Mouse (Mus musculus) kidney, embryonic 16.5 days (tissue): ENCODE data around the gene Gm13539. TPM values are rescaled to one million over a fixed set of nuclear protein-coding genes. Genes with fewer than 3 reads are reported as not detected.

Source experiments
- ATAC-seq: fragments of 200-750 bp; cut with Nextera tagmentation; 2 replicates; pipeline ENCODE4 v1.8.0; 2017; ENCODE audit warnings: moderate TSS enrichment; ENCODE audit not compliant: low FRiP score, low TSS enrichment
- H3K27ac ChIP-seq: fragments of 300-500 bp; sonication (generic); 2 replicates; pipeline ENCODE4 v1.5.1; 2014; ENCODE audit warnings: low read length
- H3K27me3 ChIP-seq: fragments of 300-500 bp; sonication (generic); 2 replicates; pipeline ENCODE4 v1.6.1; 2014; ENCODE audit warnings: low read length, control low read depth, mixed read lengths; ENCODE audit not compliant: insufficient read depth
- H3K36me3 ChIP-seq: fragments of 300-500 bp; sonication (generic); 2 replicates; pipeline ENCODE4 v1.6.1; 2014; ENCODE audit warnings: low read length, control low read depth, mixed read lengths; ENCODE audit not compliant: insufficient read depth
- H3K4me1 ChIP-seq: fragments of 300-500 bp; sonication (generic); 2 replicates; pipeline ENCODE4 v1.6.1; 2014; ENCODE audit warnings: low read length, control low read depth, mixed read lengths; ENCODE audit not compliant: insufficient read depth
- H3K4me2 ChIP-seq: fragments of 300-500 bp; sonication (generic); replicated peaks from 2 replicates; pipeline ENCODE4 v1.6.1; 2014; ENCODE audit warnings: low read depth, low read length
- H3K4me3 ChIP-seq: fragments of 300-500 bp; sonication (generic); 2 replicates; pipeline ENCODE4 v1.5.1; 2014; ENCODE audit warnings: mild to moderate bottlenecking, low read length
- H3K9ac ChIP-seq: fragments of 300-500 bp; sonication (generic); replicated peaks from 2 replicates; pipeline ENCODE4 v1.6.1; 2014; ENCODE audit warnings: low read length
- H3K9me3 ChIP-seq: fragments of 300-500 bp; sonication (generic); 2 replicates; pipeline ENCODE4 v1.6.1; 2016; ENCODE audit warnings: low read length, control low read depth
- WGBS: fragments of 180-500 bp; shearing (Covaris S2); extraction: QIAGEN DNeasy Blood & Tissue Kit; methylation state at CpG from one replicate; pipeline ENCODE4 v1.1.7; 2014; 5-methylcytosine and 5-hydroxymethylcytosine counted together
- polyA plus RNA-seq: library from polyadenylated mRNA; unstranded; fragments of >200 nt; fragmentation: Nextera tagmentation; extraction: Ambion mirVana; gene quantifications from 2 replicates; pipeline ENCODE4 v1.2.1, GENCODE M21; 2015

Gm13539 gene
- polyA plus RNA-seq, 1 experiment from 2014 or later, result not detected

DNA sequence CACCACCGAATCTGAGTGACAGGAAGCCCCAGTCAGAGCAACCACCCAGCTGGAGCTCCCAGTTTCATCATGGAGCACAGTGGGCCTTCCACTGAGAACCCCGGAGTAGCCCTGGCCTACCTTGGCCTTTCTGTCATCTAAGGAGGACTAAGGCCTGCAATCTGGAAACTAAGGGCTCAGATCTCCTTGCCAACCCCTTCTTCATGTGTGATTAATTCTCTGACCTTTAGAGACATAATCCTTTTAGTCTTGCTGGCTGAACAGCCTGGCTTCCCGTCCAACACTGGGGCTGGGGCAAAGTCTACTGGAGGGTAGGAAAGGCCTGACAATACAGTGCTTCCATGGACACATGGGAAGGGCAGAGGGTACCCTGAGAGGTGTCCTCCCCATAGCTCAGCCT, 6.1 kb upstream of the Gm13539 start:
- WGBS, result 56% methylated on average over 3 of the region's 3 CpGs

DNA sequence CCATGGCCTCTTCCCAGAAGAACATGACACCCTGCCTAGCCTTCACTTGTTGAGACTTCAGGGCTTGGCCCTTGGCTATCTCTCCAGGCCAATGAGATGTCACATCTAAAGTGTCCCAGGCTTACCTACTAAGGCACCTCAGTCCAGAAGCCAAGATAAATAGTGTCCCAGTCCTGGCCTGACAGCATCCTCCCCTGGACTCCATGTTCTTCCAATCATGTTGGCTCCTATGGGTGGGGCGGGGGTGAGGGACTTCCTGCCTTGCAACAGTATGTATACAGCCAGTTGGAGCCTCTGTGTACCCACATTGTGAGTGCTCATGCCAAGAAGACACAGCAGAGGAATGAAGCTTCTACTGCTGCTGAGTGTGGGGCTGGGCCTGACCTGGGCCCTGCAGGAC, 5.3 kb upstream of the Gm13539 start, which contains the start of gene Lcn11:
Gene Lcn11 (plus strand): TSS at position 301 of the 400 bp plus-strand sequence.
- H3K4me3 ChIP-seq, result no peak within 1 kb of the TSS
- H3K4me2 ChIP-seq, result no peak within 1 kb of the TSS
- no peak within 1 kb of the TSS for H3K27ac ChIP-seq
- no peaks in the 10 kb centered on the region for H3K4me1 ChIP-seq
- no peak within 1 kb of the TSS for H3K9ac ChIP-seq
- no peaks in the 10 kb centered on the region for H3K27me3 ChIP-seq
- H3K9me3 ChIP-seq, result no peaks in the 10 kb centered on the region
- no peak for ATAC-seq
- H3K36me3 ChIP-seq, result no peaks in the 10 kb centered on the region
- 83% methylated on average over 1 of the region's 1 CpGs for WGBS

More for the DNA sequence above, 6.1 kb upstream of the Gm13539 start:
- no peak for ATAC-seq
- H3K9me3 ChIP-seq, result no peaks in the 10 kb centered on the region
- H3K27me3 ChIP-seq, result no peaks in the 10 kb centered on the region
- H3K4me2 ChIP-seq, result no peak overlapping the region
- H3K36me3 ChIP-seq, result no peaks in the 10 kb centered on the region
- H3K27ac ChIP-seq, result no peak overlapping the region
- no peak overlapping the region for H3K4me3 ChIP-seq
- no peaks in the 10 kb centered on the region for H3K4me1 ChIP-seq
- no peak overlapping the region for H3K9ac ChIP-seq

DNA sequence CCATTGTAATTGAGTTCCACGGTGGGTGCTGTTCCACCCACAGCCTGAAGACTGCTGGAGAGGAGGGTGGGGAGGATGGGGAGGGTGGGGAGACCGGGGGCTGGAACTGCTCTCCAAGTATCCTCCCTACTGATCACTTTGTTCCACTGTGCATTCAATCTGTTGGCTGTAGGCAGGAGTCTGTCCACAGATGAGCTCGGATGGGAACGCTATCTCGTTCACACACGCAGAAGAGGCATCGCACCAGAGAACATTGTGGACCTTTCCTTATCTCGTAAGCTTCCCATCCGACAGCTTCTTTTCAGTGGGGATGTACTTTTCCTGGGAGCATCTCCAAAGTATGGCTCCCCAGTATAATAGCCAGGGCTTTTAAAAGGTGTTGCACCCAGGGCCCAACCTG, 3.0 kb upstream of the Gm13539 start:
- Histone ChIP-seq H3K9ac (no peak overlapping the region), H3K9me3 (no peaks in the 10 kb centered on the region), H3K4me3 (no peak overlapping the region), H3K36me3 (no peaks in the 10 kb centered on the region), H3K27me3 (no peaks in the 10 kb centered on the region), H3K4me2 (no peak overlapping the region), H3K4me1 (no peaks in the 10 kb centered on the region), H3K27ac (no peak overlapping the region)
- 85% methylated on average over 9 of the region's 9 CpGs for WGBS
- ATAC-seq, result no peak

DNA sequence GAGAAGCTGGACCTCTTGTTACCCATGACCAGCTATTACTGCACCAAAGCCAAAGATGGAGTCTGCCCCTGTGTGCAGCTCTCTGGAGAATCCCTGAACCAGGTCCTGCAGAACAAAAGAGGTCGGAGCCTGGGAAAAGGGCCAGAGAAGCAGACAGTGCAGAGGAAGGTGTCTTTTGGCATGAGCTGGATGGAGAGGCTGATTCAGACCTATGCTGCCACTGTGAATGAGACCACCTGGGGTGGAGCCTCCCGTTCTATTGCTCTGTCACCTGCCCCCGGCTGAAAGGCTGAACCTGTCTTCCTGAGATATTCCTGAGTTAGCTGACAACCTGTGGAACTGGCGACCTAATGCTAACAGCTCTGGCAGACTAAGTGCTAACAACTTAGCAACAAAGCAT, 1.1 kb upstream of the Gm13539 start:
- Histone ChIP-seq H3K4me3 (no peak overlapping the region), H3K4me1 (no peaks in the 10 kb centered on the region), H3K4me2 (no peak overlapping the region), H3K9ac (no peak overlapping the region), H3K36me3 (no peaks in the 10 kb centered on the region), H3K27me3 (no peaks in the 10 kb centered on the region), H3K27ac (no peak overlapping the region), H3K9me3 (no peaks in the 10 kb centered on the region)
- no peak for ATAC-seq
- WGBS, result 43% methylated on average over 4 of the region's 4 CpGs

DNA sequence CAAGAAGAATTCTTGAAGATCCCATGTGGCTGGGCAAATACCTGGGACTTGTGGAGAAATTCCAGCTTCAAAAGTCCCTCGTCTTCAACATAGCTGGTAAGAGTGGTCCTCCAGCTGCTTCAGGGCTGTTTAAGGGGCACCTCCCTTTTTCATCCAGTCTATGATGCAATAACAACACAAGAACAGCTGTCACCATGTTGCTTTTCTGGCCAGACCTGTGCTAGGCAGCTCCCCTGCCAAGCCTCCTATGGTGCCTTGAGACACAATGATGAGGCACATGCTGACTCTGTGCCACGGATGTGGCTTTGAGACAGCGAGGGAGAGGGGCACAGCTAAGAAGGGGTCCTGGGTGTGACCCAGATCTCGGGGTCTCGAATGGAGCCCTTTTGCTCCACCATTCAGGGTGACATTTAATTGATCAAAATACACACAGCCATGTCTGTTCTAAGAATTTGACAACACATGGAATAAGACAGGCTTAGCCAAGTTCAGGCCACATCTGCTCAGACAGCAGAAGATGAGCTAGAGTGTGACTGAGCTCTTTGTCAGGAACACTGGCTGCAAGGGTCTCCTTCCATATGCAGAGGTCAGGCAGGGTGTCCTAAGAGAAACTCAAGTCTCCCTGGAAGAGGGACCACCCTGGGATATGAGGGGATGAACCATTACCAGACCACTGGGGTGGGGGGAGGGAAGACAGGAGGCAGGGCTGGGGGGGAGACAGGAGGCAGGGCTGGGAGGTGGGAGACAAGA, 3.7 kb downstream of the Gm13539 start:
- Histone ChIP-seq H3K36me3 (no peaks in the 10 kb centered on the region), H3K4me2 (no peak overlapping the region), H3K4me3 (no peak overlapping the region), H3K4me1 (no peaks in the 10 kb centered on the region), H3K9ac (no peak overlapping the region), H3K27me3 (no peaks in the 10 kb centered on the region), H3K9me3 (no peaks in the 10 kb centered on the region), H3K27ac (no peak overlapping the region)
- ATAC-seq, result no peak
- WGBS, result 75% methylated on average over 5 of the region's 5 CpGs

DNA sequence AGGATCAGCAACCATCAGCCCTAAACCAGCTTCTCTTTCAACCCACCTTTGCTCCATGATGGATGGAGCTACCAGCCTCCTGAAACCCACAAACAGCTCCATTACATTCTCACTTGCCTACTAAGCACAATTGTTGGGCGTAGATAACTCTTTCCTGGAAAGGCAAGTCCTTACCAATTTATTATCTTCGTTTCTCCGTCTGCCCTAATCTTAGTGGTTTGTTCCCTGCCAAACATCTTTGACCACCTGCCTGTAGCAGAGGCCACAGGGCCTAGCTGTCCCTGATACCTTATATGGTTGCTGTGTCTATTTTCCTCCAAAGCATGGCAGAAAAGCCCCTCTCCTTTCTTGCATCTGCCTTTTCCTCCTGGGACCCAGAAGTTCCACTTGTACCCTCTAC, 7.0 kb downstream of the Gm13539 start:
- 84% methylated on average over 3 of the region's 3 CpGs for WGBS
- no peaks in the 10 kb centered on the region for H3K4me1 ChIP-seq
- H3K4me2 ChIP-seq, result no peak overlapping the region
- no peaks in the 10 kb centered on the region for H3K9me3 ChIP-seq
- no peak overlapping the region for H3K9ac ChIP-seq
- no peaks in the 10 kb centered on the region for H3K27me3 ChIP-seq
- no peaks in the 10 kb centered on the region for H3K36me3 ChIP-seq
- H3K4me3 ChIP-seq, result no peak overlapping the region
- no peak for ATAC-seq
- no peak overlapping the region for H3K27ac ChIP-seq

DNA sequence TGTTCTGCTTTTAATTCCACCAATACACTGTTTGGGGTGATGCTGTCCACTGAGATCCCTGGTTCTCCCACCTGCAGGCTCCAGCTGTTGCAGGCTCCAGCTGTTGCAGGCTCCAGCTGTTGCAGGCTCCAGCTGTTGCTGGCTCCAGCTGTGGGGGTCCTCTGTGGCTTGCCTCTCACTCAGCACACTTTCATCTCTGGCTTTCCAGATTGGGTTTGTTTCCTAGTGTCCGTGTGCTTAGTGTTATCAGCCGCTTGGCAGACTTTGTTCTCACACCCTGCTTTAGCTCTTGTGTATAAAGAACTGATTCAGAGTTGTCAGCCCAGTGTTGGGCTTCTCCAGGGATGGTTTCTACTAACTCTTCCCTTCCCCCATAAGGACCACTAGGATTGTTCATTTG, 15.6 kb downstream of the Gm13539 start:
- Histone ChIP-seq H3K9me3 (no peaks in the 10 kb centered on the region), H3K4me2 (no peak overlapping the region), H3K4me1 (peaks cover 4% of the 10 kb centered on the region; the same call in 1 of the 2 replicates), H3K36me3 (no peaks in the 10 kb centered on the region), H3K4me3 (no peak overlapping the region), H3K27me3 (no peaks in the 10 kb centered on the region), H3K9ac (no peak overlapping the region), H3K27ac (no peak overlapping the region)
- no peak for ATAC-seq
- WGBS, result 36% methylated on average over 2 of the region's 2 CpGs

DNA sequence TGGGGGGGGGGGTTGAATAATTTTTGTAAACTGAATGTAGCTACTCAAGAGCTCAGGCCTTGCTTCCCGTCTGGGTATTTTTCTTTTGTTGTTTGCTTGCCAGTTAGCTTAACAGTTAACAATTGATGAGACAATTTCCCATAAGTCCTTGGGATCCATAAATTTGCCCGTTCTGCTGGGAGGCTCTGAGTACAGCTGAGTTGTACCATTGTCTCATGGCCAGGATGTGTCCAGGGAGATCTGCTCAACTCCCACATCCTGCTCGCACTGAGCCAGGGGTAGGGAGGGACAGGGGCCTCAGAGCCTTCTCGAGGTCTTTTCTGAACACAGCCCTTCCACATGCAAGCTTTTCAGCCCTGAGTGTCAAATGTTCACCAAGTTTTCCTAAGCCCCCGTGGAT, 16.0 kb downstream of the Gm13539 start:
- WGBS, result 29% methylated on average over 5 of the region's 5 CpGs
- Histone ChIP-seq H3K9me3 (no peaks in the 10 kb centered on the region), H3K9ac (no peak overlapping the region), H3K4me2 (no peak overlapping the region), H3K27ac (no peak overlapping the region), H3K4me1 (peaks cover 4% of the 10 kb centered on the region; the same call in 1 of the 2 replicates), H3K27me3 (no peaks in the 10 kb centered on the region), H3K36me3 (no peaks in the 10 kb centered on the region), H3K4me3 (no peak overlapping the region)
- no peak for ATAC-seq

DNA sequence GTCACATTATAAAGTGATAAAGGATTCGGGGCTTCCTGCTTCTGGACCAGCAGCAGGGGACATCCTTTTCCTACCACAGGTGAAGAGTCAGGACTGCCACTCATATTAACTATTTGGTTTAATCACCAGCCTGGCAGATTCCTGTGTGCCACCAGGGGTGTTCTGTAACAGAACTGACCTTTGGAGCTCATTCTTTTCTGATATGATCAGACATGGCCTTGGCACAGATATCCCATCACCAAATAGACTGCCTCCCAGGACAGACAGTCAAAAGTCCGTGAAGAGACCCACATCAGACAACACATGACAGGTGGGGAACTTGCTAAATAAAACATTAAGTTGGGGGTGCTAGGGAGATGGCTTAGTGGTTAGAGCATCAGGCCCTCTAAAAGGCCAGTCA, 29.7 kb downstream of the Gm13539 start:
- H3K27me3 ChIP-seq, result no peaks in the 10 kb centered on the region
- no peak overlapping the region for H3K9ac ChIP-seq
- no peaks in the 10 kb centered on the region for H3K4me1 ChIP-seq
- 70% methylated on average over 2 of the region's 2 CpGs for WGBS
- ATAC-seq, result no peak
- no peak overlapping the region for H3K4me3 ChIP-seq
- no peaks in the 10 kb centered on the region for H3K9me3 ChIP-seq
- H3K27ac ChIP-seq, result no peak overlapping the region
- H3K36me3 ChIP-seq, result no peaks in the 10 kb centered on the region
- H3K4me2 ChIP-seq, result no peak overlapping the region

DNA sequence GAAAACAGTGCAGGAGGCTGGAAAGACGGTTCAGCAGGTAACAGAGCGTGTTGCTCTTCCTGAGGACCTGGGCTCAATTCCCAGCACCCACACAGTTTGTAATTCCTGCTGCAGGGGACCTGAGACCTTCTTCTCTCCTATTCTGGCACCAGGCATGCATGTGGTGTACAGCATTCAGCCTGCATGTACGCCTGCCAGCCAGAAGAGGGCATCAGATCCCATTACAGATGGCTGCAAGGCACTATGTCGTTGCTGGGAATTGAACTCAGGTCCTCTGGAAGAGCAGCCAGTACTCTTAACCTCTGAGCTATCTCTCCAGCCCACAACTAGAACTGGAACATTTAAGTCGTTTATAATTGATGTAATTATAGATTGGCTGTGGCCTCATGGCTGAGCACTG, 31.3 kb downstream of the Gm13539 start:
- no peak for ATAC-seq
- Histone ChIP-seq H3K9me3 (no peaks in the 10 kb centered on the region), H3K4me3 (no peak overlapping the region), H3K4me2 (no peak overlapping the region), H3K9ac (no peak overlapping the region), H3K27ac (no peak overlapping the region), H3K27me3 (no peaks in the 10 kb centered on the region), H3K36me3 (no peaks in the 10 kb centered on the region), H3K4me1 (no peaks in the 10 kb centered on the region)
- 77% methylated on average over 5 of the region's 5 CpGs for WGBS
